Mouse (Mus musculus): Measurements from ENCODE around the gene Adamts10. TPM values are rescaled to one million over a fixed set of nuclear protein-coding genes. Genes with fewer than 3 reads are reported as not detected.

Adamts10 gene
- total and polyA plus RNA-seq, 2 experiments from 2014 or later, result 35.6 to 56.4 TPM

DNA sequence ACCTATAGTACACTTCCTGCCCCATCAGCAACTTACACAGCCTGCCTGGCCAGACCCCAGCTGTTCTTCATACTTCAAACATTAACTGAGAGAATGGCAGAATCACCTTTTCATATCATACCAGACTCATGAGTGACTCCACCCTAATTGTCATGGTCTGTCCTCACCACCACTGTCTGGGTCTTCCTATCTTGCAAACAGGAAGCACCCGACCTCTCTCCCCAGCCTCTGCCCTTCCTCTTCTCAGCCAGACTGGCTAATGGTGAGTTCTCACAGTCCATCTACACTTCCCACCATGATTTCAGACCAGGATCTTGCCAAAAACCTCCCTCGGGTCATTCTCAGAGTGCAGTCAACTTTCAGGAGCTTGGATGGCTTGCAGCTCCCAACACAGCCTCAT, 42.2 kb downstream of the Adamts10 start:
- ATAC-seq (no peak), DNase-seq (ENCODE audit: low spot score) (no peak)
- Histone ChIP-seq H3K9me3 (ENCODE audit: low read length) (no peaks in the 10 kb centered on the region), H3K4me3 (ENCODE audit: low read length) (no peak overlapping the region), H3K4me2 (ENCODE audit: low read depth, low read length) (no peak overlapping the region), H3K36me3 (ENCODE audit: insufficient read depth, low read length) (no peaks in the 10 kb centered on the region), H3K27ac (no peak overlapping the region), H3K9ac (replicated peaks; ENCODE audit: low read length) (no peak overlapping the region), H3K27me3 (ENCODE audit: insufficient read depth, low read length) (no peaks in the 10 kb centered on the region), H3K4me1 (ENCODE audit: insufficient read depth, low read length) (no peaks in the 10 kb centered on the region)
- no peak for TF ChIP-seq CTCF (IDR thresholded peaks at IDR 0.05; ENCODE audit: low read depth)
- 75% methylated on average over 2 of the region's 2 CpGs for WGBS

- H3K4me1 ChIP-seq (ENCODE audit: insufficient read depth, low read length), result no peaks in the 10 kb centered on the region
- no peak overlapping the region for H3K4me2 ChIP-seq (ENCODE audit: low read depth, low read length)
- no peak overlapping the region for H3K9ac ChIP-seq (replicated peaks; ENCODE audit: low read length)
- H3K4me3 ChIP-seq (ENCODE audit: low read length), result no peak overlapping the region
- ATAC-seq, result no peak
- TF ChIP-seq CTCF (IDR thresholded peaks at IDR 0.05; ENCODE audit: low read depth), result no peak
- no peaks in the 10 kb centered on the region for H3K36me3 ChIP-seq (ENCODE audit: insufficient read depth, low read length)
- 90% methylated on average over 4 of the region's 4 CpGs for WGBS
- H3K9me3 ChIP-seq (ENCODE audit: low read length), result no peaks in the 10 kb centered on the region
- DNase-seq (ENCODE audit: low spot score), result no peak
- H3K27ac ChIP-seq, result no peak overlapping the region
- no peaks in the 10 kb centered on the region for H3K27me3 ChIP-seq (ENCODE audit: insufficient read depth, low read length)
These were observed 60.1 kb downstream of the Adamts10 start for GRCm38 (mm10) chr17:33584061-33584460.

DNA sequence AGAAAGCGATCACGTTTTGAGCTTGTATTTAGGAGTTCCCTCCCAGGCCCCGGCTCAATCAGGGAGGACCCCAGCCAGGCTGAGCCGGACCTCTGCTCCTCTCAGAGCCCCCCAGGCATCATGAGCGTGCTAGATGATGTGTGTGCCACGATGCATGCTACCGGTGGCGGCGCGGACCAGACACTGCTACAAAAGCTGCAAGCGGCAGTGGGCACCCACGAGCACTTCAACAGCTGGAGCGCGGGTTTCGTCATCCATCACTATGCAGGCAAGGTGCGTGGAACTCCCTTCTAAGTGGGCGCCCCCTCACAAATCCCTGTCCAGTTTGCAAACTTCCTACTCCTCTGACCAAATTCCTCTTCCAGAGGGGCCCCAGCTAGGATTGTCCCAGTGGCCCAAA, 62.0 kb downstream of the Adamts10 start:
- WGBS, result 73% methylated on average over 17 of the region's 17 CpGs
- Histone ChIP-seq H3K36me3 (ENCODE audit: insufficient read depth, low read length) (no peaks in the 10 kb centered on the region), H3K4me2 (ENCODE audit: low read depth, low read length) (no peak overlapping the region), H3K4me1 (ENCODE audit: insufficient read depth, low read length) (no peaks in the 10 kb centered on the region), H3K9ac (replicated peaks; ENCODE audit: low read length) (no peak overlapping the region), H3K27me3 (ENCODE audit: insufficient read depth, low read length) (no peaks in the 10 kb centered on the region), H3K9me3 (ENCODE audit: low read length) (no peaks in the 10 kb centered on the region), H3K27ac (no peak overlapping the region), H3K4me3 (ENCODE audit: low read length) (no peak overlapping the region)
- TF ChIP-seq CTCF (IDR thresholded peaks at IDR 0.05; ENCODE audit: low read depth), result no peak
- DNase-seq (ENCODE audit: low spot score) (no peak), ATAC-seq (no peak)

- Histone ChIP-seq H3K9ac (replicated peaks; ENCODE audit: low read length) (no peak overlapping the region), H3K4me1 (ENCODE audit: insufficient read depth, low read length) (no peaks in the 10 kb centered on the region)
- ATAC-seq, result no peak
These were observed 73.3 kb downstream of the Adamts10 start for GRCm38 (mm10) chr17:33597271-33597670.

DNA sequence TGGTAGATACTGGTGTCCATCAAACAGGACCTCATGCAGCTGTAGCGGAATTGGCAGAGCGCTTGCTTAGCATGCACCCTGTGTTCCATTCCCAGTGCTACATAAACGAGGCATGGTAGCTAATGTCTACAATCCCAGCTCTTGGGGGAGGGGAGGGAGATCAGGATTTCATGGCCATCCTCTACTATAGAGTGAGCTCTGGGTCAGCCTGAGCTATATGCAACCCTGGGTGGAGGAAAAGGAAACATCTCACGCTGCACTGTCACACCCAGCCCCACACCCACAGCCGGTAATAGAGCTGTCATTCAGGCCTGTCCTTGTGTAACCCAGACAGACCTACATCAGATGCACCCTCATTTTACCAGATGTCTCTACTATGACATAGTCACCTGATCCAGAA, 74.5 kb downstream of the Adamts10 start:
- no peaks in the 10 kb centered on the region for H3K4me1 ChIP-seq (ENCODE audit: insufficient read depth, low read length)
- no peak overlapping the region for H3K27ac ChIP-seq
- H3K4me2 ChIP-seq (ENCODE audit: low read depth, low read length), result no peak overlapping the region
- WGBS, result 87% methylated on average over 5 of the region's 5 CpGs
- H3K36me3 ChIP-seq (ENCODE audit: insufficient read depth, low read length), result no peaks in the 10 kb centered on the region
- H3K27me3 ChIP-seq (ENCODE audit: insufficient read depth, low read length), result no peaks in the 10 kb centered on the region
- H3K9ac ChIP-seq (replicated peaks; ENCODE audit: low read length), result no peak overlapping the region
- H3K4me3 ChIP-seq (ENCODE audit: low read length), result no peak overlapping the region
- H3K9me3 ChIP-seq (ENCODE audit: low read length), result no peaks in the 10 kb centered on the region; the same call in 1 of the 2 replicates
- TF ChIP-seq CTCF (IDR thresholded peaks at IDR 0.05; ENCODE audit: low read depth), result no peak
- ATAC-seq, result no peak
- no peak for DNase-seq (ENCODE audit: low spot score)

More at GRCm38 (mm10) chr17:33597271-33597670, 73.3 kb downstream of the Adamts10 start:
- no peaks in the 10 kb centered on the region for H3K27me3 ChIP-seq (ENCODE audit: insufficient read depth, low read length)
- H3K36me3 ChIP-seq (ENCODE audit: insufficient read depth, low read length), result no peaks in the 10 kb centered on the region
- no peak for DNase-seq (ENCODE audit: low spot score)
- H3K4me2 ChIP-seq (ENCODE audit: low read depth, low read length), result no peak overlapping the region
- no peaks in the 10 kb centered on the region; the same call in 1 of the 2 replicates for H3K9me3 ChIP-seq (ENCODE audit: low read length)
- no peak for TF ChIP-seq CTCF (IDR thresholded peaks at IDR 0.05; ENCODE audit: low read depth)
- H3K4me3 ChIP-seq (ENCODE audit: low read length), result no peak overlapping the region
- H3K27ac ChIP-seq, result no peak overlapping the region

DNA sequence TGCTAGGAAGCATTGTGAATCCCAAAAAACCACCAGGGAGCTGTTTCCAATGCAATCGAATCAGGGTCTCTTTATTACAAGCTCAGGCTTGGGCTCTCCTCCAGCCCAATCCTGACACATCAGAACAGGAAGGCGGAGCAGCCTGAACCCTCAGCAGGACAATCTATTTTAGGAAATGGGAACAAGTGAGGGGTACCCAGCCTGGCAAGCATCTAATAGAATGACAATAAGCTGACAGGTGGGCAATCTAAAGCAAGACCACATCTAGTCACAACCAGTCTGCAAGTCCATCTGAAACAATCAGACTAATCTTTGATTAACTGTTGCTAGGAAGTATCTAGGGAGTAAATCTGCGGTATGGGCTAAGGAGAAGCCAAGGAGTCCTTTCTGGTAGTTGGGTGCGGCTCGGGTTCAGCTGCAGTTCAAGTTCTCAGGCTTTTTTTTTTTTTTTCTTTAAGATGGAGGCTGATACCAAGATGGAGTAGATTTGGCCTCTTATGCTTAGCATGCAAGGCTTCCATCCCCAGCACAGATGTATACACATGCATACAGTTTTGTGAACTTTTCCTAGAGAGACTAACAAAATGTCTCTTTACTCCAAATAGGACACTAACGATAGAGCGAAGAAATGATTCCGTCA, 76.0 kb downstream of the Adamts10 start:
- Histone ChIP-seq H3K9ac (replicated peaks; ENCODE audit: low read length) (no peak overlapping the region), H3K27ac (no peak overlapping the region), H3K4me2 (ENCODE audit: low read depth, low read length) (no peak overlapping the region), H3K27me3 (ENCODE audit: insufficient read depth, low read length) (no peaks in the 10 kb centered on the region), H3K36me3 (ENCODE audit: insufficient read depth, low read length) (no peaks in the 10 kb centered on the region), H3K4me3 (ENCODE audit: low read length) (no peak overlapping the region), H3K9me3 (ENCODE audit: low read length) (no peaks in the 10 kb centered on the region; the same call in 1 of the 2 replicates), H3K4me1 (ENCODE audit: insufficient read depth, low read length) (no peaks in the 10 kb centered on the region)
- no peak for TF ChIP-seq CTCF (IDR thresholded peaks at IDR 0.05; ENCODE audit: low read depth)
- no peak for DNase-seq (ENCODE audit: low spot score)
- WGBS, result 87% methylated on average over 8 of the region's 8 CpGs
- ATAC-seq, result no peak

DNA sequence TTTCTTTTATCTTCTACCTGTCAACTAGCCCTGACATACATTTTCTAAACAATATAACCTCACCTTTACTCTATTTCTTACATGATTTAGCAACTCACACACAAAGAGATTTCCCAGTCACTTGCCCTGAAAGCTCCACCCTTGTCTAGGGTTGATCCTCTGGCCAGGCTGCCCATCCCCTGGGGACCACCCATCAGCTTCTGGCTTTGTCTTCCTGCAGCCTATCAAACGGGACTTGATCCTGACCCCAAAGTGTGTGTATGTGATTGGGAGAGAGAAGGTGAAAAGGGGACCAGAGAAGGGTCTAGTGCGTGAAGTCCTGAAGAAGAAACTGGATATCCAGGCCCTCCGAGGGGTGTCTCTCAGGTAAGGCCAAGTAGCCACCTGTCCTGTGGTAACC, 76.8 kb downstream of the Adamts10 start:
- Histone ChIP-seq H3K9ac (replicated peaks; ENCODE audit: low read length) (no peak overlapping the region), H3K36me3 (ENCODE audit: insufficient read depth, low read length) (no peaks in the 10 kb centered on the region), H3K4me2 (ENCODE audit: low read depth, low read length) (no peak overlapping the region), H3K27me3 (ENCODE audit: insufficient read depth, low read length) (no peaks in the 10 kb centered on the region), H3K9me3 (ENCODE audit: low read length) (no peaks in the 10 kb centered on the region; the same call in 1 of the 2 replicates), H3K4me1 (ENCODE audit: insufficient read depth, low read length) (no peaks in the 10 kb centered on the region), H3K27ac (no peak overlapping the region), H3K4me3 (ENCODE audit: low read length) (no peak overlapping the region)
- ATAC-seq (no peak), DNase-seq (ENCODE audit: low spot score) (no peak)
- WGBS, result 87% methylated on average over 3 of the region's 3 CpGs
- no peak for TF ChIP-seq CTCF (IDR thresholded peaks at IDR 0.05; ENCODE audit: low read depth)
